Mouse (Mus musculus): ENCODE data around the gene Macf1.
"Not testable (repeated sequence)": the region's sequence is repeated elsewhere in the genome, so short reads cannot be mapped to it uniquely, and the experiment has no call there.

Macf1 gene

DNA sequence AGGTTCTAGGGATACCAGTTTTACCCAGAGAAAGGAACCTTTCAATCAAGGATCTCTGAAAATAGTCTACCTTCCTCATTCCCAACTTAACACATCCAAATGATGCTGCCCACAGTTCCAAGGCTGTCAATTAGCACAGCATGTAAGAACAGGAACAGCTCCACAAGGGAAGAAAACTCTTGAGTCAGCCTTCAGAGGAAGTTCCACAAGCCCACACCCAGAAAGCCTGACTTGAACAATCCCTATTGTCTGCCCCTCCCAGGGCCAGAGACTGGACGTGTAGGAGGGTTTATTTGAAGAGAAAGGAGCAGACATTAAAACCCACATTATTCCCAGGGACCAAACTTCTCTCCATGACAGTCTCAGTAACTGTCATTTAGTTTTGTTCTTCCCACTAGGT, 48.7 kb downstream of the Macf1 start:
- no peak for DNase-seq (ENCODE audit: low spot score in 2 of 2)

GRCm38 (mm10) chr4:123634436-123634835, 49.7 kb downstream of the Macf1 start:
- no peak for DNase-seq (ENCODE audit: low spot score in 2 of 2)

DNA sequence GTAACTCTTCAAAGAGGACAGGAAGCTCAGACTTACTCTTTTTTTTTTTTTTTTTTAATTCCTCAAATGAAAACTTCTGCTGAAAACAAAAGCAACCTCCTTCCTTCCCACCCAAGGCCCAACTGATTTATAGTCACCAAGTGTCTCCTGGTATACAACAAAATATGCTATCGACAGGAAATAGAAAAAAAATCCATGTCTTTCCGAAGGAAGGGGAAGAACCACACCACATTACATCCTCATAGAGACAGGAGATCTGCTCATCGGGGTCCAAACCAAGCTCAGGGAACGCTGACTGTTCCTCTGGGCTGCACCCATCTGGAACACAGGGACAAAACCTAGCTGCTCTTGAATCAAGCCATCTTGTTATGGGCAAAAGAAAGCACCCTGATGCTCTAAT, 50.3 kb downstream of the Macf1 start:
- no peak for DNase-seq (ENCODE audit: low spot score in 2 of 2)

DNA sequence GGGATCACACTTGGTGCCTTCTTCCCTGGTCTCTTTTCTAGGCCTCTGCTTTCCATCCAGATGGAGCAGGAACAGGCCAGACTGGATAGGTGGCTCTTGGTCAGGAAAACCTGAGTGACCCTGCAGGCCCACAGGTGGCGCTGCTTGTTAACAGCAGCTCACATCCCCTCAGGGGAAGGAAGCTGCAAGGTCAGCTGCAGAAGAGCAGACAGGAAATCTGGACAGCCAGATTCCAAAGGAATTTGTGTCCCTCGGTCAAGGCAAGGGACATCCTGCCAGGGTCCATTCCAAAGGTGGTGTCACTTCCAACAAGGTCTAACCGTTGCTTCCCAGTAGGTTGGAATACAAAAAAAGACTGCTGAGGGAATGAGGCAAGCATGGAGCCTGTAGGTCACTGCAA, 50.8 kb downstream of the Macf1 start:
- DNase-seq (ENCODE audit: low spot score in 2 of 2), result peak; percentile 62 to 68

- DNase-seq (ENCODE audit: low spot score in 2 of 2), result not testable (repeated sequence)
These were observed 52.0 kb downstream of the Macf1 start for GRCm38 (mm10) chr4:123632116-123632515.

DNA sequence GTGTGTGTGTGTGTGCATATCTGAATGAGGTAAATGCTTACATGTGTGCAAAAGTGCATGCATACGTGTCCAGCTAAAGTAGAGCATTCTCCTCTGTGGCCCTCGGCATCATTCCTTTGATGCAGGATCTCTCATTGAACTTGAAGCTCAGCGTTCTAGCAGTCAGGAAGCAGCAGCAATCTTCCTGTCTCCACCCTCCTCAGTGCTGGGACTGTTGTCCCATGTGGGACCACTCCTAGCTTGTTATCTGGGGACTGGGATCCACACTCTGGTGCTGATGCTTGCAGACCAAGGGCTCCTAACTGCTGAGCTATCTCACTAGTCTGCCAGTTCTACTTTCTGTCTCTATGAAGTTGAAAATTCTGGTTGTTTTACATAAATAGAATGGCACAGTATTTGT, 52.5 kb downstream of the Macf1 start:
- DNase-seq (ENCODE audit: low spot score in 2 of 2), result no peak

DNA sequence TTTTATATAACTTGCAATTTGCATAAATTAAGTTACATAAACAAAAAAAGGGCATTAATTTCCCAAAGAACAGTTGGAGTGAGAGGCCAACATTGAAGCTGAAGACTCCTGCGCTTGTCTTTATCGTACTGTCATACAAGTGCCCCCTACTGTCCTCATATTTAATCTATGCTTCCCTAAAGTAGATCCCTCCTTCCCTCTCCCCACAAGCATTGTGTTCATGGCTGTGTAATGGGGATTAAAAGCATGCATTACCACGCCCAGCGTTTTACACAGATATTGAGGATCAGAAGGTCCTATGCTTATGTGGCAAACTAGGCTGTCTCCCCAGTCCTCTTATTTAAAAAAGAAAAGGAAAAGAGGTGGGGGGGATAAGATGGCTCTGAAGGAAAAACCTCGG, 56.5 kb downstream of the Macf1 start:
- DNase-seq (ENCODE audit: low spot score in 2 of 2), result no peak

DNA sequence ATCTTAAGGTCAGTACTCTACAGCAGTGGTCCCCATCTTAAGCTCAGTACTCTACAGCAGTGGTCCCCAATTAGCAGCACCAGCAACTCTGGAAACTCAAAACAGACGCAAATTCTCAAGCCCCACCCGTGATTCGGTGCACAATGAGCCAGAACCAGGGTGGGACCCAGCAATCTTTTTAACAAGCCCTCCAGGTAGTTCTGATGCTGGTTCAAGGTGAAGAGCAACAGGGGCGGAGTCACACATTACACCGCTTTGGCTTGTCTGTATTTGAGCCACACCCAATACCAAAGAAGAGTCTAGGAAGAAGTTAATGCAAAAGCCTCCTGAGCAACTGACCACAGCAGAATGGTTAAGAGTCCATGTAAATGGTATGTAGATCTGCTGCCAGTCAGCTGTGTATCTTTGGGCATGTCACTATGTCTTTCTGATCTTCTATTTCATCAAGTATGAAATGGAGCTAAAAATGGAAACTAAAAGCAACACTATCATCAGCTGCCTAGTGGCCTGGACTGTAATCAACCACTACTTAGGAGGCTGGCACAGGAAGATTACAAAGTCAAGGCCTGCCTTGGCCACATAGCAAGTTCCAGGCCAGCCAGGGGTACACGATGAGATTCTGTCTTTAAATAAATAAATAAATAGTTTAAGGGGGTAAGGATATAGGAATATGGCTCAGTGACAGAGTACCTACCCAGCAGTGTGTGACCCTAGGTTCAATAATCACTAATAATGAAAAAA, 58.7 kb downstream of the Macf1 start:
- DNase-seq (ENCODE audit: low spot score in 2 of 2), result no peak

GRCm38 (mm10) chr4:123624438-123624837, 59.7 kb downstream of the Macf1 start:
- DNase-seq (ENCODE audit: low spot score in 2 of 2), result no peak

DNA sequence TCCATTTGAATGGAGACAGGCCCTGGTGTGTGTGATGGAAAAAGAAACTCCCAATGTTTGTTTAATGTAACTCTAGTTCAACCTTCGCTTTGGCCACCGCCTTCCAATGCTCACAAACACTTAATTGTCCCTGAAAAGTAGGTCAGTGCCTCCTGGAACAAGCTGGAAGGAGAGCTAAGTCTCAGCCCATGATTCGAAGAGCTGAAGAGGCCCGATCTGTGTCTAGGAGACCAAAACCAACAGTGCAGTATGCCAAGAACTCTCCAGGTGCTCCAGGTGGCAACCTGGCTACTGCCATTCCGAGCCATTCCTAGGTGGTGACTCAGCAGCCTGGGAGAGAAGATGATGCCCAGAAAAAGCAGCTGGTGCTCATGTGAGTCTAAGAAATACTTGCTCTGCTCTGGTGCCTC, 60.4 kb downstream of the Macf1 start:
- DNase-seq (ENCODE audit: low spot score in 2 of 2), result no peak

DNA sequence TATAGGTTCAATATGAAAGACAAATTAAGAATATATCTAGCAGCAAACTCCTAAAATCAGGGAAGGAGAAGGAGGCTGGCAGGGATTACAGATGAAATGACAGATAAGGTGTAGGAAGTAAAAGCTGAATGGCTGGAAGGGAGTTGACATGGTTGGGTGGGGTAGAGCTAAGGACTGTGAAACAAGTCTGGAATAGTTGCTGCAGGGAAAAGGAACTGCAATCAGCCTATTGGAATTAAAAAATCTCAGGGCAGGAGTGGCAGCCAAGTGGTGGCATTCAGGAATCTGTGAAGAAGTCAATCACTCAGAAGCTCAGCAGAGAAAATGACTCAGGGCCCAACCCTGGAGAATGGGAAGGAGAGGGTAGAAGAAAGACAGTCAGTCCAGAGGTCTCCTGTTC, 62.4 kb downstream of the Macf1 start:
- DNase-seq (ENCODE audit: low spot score in 2 of 2), result no peak

DNA sequence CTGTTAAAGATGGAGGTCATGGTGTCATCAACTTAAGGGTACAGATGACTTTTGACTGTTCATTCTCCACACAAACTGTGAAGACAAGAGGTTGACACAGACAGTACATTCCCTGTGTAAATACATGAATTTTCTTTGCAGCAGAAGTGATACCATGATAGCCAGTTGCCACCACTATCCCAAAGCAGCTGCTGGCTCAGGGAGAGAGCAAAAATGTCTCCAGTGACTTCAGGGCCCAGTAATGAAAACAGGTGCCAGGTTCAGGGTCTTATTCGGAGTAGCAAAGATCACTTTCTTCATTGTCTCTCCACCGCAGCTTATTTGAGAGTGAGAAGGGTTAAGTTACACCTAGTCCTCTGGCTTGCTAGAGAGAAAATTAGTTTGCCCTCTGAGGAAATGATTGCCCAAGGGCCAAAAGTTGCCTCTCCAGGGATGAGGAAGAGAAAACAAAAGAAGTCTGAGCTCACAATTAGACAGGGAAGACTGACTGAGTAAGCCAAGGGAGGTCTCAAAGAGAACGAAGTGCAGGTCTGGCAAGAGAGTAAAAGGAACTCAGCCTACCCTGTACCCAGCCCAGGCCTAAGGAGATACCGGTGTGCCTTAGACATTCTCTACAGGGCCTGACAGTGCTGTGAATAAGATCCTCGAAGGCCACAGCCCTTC, 66.3 kb downstream of the Macf1 start:
- DNase-seq (ENCODE audit: low spot score in 2 of 2), result no peak

- no peak for DNase-seq (ENCODE audit: low spot score in 2 of 2)
These were observed 67.2 kb downstream of the Macf1 start for GRCm38 (mm10) chr4:123616971-123617370.

- DNase-seq (ENCODE audit: low spot score in 2 of 2), result no peak
These were observed 67.7 kb downstream of the Macf1 start for GRCm38 (mm10) chr4:123616501-123616900.

GRCm38 (mm10) chr4:123613309-123613947, 70.7 kb downstream of the Macf1 start:
- DNase-seq (ENCODE audit: low spot score in 2 of 2), result no peak

- no peak for DNase-seq (ENCODE audit: low spot score in 2 of 2)
These were observed 72.2 kb downstream of the Macf1 start for GRCm38 (mm10) chr4:123611940-123612339.

DNA sequence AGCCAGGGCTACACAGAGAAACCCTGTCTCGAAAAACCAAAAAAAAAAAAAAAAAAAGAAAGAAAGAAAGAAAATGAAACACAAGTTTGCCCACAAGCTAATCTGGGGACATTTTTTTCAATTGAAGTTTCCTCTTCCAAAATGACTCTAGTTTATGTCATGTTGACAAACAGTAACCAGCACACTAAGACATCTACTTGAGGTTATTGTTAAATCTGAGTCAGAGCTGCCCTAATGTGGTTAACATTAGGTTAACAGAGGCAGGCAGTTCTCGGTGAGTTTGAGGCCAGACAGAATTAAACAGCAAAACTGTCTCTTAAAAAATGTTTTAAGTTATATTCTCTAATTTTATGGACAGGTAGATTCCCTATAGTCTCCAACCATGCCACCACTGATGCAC, 72.9 kb downstream of the Macf1 start:
- no peak for DNase-seq (ENCODE audit: low spot score in 2 of 2)

DNA sequence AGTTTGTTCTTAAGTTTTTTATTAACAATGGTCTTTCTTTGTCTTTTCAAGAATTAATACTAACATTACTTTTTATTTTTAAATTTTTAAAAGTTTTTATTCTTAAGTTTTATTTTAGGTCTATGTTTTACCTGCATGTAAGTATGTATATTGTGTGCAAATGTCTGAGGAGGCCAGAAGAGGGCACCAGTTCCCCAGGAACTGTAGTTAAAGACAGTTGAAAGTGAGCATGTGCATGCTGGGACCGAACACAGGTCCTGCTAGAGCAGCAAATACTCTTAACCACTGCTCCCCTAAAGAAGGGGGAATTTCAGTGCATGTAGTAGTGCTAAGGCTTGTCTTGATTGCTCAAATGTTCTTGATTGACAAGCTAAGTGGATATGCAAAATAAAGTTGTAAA, 77.0 kb downstream of the Macf1 start:
- no peak for DNase-seq (ENCODE audit: low spot score in 2 of 2)

DNA sequence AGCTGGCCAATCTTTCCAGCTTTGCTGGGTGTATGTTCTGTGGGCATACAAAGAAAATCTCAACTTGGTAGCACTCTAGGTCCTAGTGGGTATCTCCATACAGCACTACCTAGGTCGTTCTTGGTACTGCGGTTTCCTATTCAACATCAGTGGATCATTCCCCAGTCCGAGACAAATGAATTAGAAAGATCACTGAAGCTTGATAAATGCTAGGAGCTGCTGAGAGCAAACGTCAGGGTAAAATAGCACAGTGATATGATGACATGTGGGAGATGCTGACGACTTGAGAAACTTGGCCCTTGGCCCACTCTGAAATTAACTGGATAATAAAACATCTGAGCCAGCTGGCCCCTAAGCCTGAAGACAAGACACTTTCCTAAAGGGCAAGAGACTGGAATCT, 78.2 kb downstream of the Macf1 start:
- DNase-seq (ENCODE audit: low spot score in 2 of 2), result no peak

DNA sequence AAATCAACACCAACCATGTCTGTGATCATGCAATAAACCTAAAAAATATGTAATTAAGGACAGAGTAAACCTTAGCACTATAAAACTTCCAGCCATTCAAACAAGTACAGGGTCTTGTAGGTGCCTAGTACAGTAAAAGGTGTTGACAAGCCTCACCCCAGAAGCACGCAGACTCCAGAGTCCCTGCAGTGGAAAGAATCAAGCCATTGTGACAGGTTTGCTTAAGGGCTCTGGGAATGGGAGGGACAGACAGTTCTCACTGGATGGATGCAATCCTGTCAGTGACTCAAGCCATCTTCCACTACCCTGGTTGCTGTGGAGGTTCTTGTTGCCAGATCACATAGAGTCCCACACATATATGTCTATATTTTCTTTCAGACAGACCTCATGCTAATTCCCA, 78.9 kb downstream of the Macf1 start:
- no peak for DNase-seq (ENCODE audit: low spot score in 2 of 2)

DNA sequence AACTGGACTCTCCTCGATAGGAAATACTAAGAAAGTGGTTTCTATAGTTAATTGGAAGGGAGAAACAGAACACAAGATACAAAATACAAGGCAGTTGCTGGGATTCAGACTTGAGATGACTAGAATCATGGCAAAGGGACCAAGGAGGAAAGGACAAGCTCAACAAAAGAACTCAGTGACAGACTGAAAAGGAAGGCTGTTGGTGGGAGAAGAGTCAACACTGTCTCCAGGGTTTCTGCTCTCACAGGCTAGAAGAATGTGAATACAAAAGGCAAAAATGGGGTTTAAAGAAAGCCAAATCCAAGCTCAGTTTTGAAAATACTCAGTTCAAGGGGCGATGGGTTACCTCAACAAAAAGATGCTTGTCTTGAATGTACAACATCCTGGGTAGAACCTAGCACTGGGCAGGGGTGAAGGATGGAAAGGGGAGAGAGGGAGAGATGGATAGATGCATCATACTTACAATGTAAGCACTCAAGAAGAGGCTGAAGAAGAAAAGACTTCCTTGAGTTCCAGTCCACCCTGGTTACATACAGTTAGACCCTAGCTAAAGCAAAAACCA, 81.4 kb downstream of the Macf1 start:
- DNase-seq (ENCODE audit: low spot score in 2 of 2), result no peak

DNA sequence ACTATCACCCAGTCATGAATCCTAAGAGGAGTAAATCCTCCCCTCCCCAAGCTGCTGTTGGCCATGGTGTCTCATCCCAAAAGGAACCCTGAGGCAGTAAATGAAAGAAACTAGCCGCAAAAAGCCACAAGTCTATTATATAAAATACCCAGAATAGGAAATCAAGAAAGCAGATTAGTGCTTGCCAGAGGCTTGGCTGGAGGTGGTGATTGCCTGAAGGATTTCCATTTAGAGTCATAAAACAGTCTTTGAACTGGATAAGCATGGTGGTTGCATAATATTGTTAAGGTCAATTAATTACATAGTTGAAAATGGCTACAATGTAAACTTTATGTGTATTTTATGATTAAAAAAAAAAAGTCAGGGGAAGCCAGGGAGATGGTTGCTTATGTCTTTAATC, 83.1 kb downstream of the Macf1 start:
- no peak for DNase-seq (ENCODE audit: low spot score in 2 of 2)

Data from urinary bladder, postnatal 4 days (tissue).